Mouse (Mus musculus) activated CD4-positive, CD25-positive, alpha-beta regulatory T cell, adult 9 weeks (primary cell): Measurements from ENCODE around the gene Slc39a3. TPM values are rescaled to one million over a fixed set of nuclear protein-coding genes. Genes with fewer than 3 reads are reported as not detected.

Source experiments
- polyA plus RNA-seq: library from polyadenylated mRNA; unstranded; fragments of 100-300 nt; shearing (Covaris generic); gene quantifications from one replicate; pipeline ENCODE4 v1.2.1, GENCODE M21; 2017

Gene Slc39a3
- polyA plus RNA-seq, result 15.1 TPM

GRCm38 (mm10) chr10:81036988-81037580 is at the start of gene Slc39a3:
Gene Slc39a3, minus strand, starts transcription at chr10:81037426.

GRCm38 (mm10) chr10:81069836-81070235 is 32.6 kb upstream of the Slc39a3 start, which contains the start of gene Thop1:
Gene Thop1, plus strand, starts transcription at chr10:81070035.

GRCm38 (mm10) chr10:81059603-81060543 is 22.6 kb upstream of the Slc39a3 start, which contains the start of gene Sgta:
Gene Sgta, minus strand, starts transcription at chr10:81060181.

GRCm38 (mm10) chr10:81025639-81026275 is 11.5 kb downstream of the Slc39a3 start, which contains the start of gene Diras1:
Gene Diras1, minus strand, starts transcription at chr10:81025662.

GRCm38 (mm10) chr10:81014393-81015384 is 22.5 kb downstream of the Slc39a3 start, which contains the start of gene Gng7:
Gene Gng7, minus strand, starts transcription at chr10:81014945.

Other genes starting within 250 kb of the Slc39a3 start
- 75.0 TPM for gene Sf3a2, start 239.2 kb downstream of the Slc39a3 start, polyA plus RNA-seq
- gene Plekhj1, start 238.8 kb downstream of the Slc39a3 start, polyA plus RNA-seq, result 206 TPM
- gene Amh, start 232.2 kb downstream of the Slc39a3 start, polyA plus RNA-seq, result not detected
- gene Jsrp1, start 223.9 kb downstream of the Slc39a3 start, polyA plus RNA-seq, result not detected
- gene Oaz1, start 210.8 kb downstream of the Slc39a3 start, polyA plus RNA-seq, result 2,065 TPM
- gene Lingo3, start 193.4 kb downstream of the Slc39a3 start, polyA plus RNA-seq, result not detected
- 190 TPM for gene Lsm7, start 182.2 kb downstream of the Slc39a3 start, polyA plus RNA-seq
- 41.4 TPM for gene Sppl2b, start 182.2 kb downstream of the Slc39a3 start, polyA plus RNA-seq
- gene Tmprss9, start 165.6 kb downstream of the Slc39a3 start, polyA plus RNA-seq, result not detected
- gene Timm13, start 136.5 kb downstream of the Slc39a3 start, polyA plus RNA-seq, result 242 TPM
- gene Lmnb2, start 119.2 kb downstream of the Slc39a3 start, polyA plus RNA-seq, result 16.4 TPM
- gene Gadd45b, start 107.4 kb downstream of the Slc39a3 start, polyA plus RNA-seq, result 93.9 TPM
- gene Gng7, start 22.5 kb downstream of the Slc39a3 start, polyA plus RNA-seq, result 0.09 TPM
- gene Diras1, start 11.8 kb downstream of the Slc39a3 start, polyA plus RNA-seq, result not detected
- gene Sgta, start 22.8 kb upstream of the Slc39a3 start, polyA plus RNA-seq, result 116 TPM
- gene Thop1, start 32.6 kb upstream of the Slc39a3 start, polyA plus RNA-seq, result 13.1 TPM
- gene Creb3l3, start 61.4 kb upstream of the Slc39a3 start, polyA plus RNA-seq, result not detected
- 37.8 TPM for gene Map2k2, start 68.5 kb upstream of the Slc39a3 start, polyA plus RNA-seq
- 32.9 TPM for gene Zbtb7a, start 97.8 kb upstream of the Slc39a3 start, polyA plus RNA-seq
- 43.2 TPM for gene Pias4, start 130.5 kb upstream of the Slc39a3 start, polyA plus RNA-seq
- 869 TPM for gene Eef2, start 139.2 kb upstream of the Slc39a3 start, polyA plus RNA-seq
- 10.4 TPM for gene Dapk3, start 145.6 kb upstream of the Slc39a3 start, polyA plus RNA-seq
- not detected for gene 4930442H23Rik, start 146.4 kb upstream of the Slc39a3 start, polyA plus RNA-seq
- gene Nmrk2, start 164.6 kb upstream of the Slc39a3 start, polyA plus RNA-seq, result 0.21 TPM
- 11.9 TPM for gene Atcay, start 193.4 kb upstream of the Slc39a3 start, polyA plus RNA-seq
- gene Zfr2, start 195.7 kb upstream of the Slc39a3 start, polyA plus RNA-seq, result 4.7 TPM
- gene Matk, start 215.5 kb upstream of the Slc39a3 start, polyA plus RNA-seq, result 128 TPM
- 129 TPM for gene Mrpl54, start 229.5 kb upstream of the Slc39a3 start, polyA plus RNA-seq
- 62.8 TPM for gene Apba3, start 229.5 kb upstream of the Slc39a3 start, polyA plus RNA-seq